Mouse (Mus musculus): ENCODE results near the gene Astn1. TPM values are rescaled to one million over a fixed set of nuclear protein-coding genes. Genes with fewer than 3 reads are reported as not detected.

Astn1 gene
- polyA plus RNA-seq, 1 experiment from 2014 or later = 70.6 TPM

DNA sequence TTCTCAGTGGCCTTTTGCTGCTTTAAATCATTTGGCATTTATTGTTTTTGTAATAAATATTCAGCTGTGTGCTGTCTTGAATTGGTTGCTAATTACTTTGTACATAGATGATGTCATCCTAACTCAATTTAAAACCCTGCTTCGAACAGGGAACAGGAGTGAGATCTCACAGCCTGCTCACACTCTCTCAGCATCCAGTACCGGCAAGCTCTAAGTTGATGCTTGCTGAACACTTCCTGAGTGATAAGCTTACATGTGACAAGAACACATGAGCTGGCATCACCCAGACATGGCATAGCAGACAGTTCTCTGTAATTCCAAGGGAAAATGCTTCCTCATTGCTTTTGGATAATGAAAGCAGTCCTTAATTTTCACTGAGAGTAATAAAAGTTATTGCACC lies 38.8 kb downstream of the Astn1 start:
- peak; percentile 64 for ATAC-seq (ENCODE audit: low read depth)
- Histone ChIP-seq H3K4me1 (ENCODE audit: control insufficient read depth, insufficient read depth, low read length) (no peaks in the 10 kb centered on the region; the same call in 1 of the 2 replicates), H3K27me3 (ENCODE audit: control insufficient read depth, insufficient read depth, low read length) (no peaks in the 10 kb centered on the region), H3K9ac (replicated peaks; ENCODE audit: low read depth, low read length) (no peak overlapping the region), H3K36me3 (ENCODE audit: control insufficient read depth, insufficient read depth, low read length) (no peaks in the 10 kb centered on the region), H3K4me2 (ENCODE audit: low read depth, low read length) (no peak overlapping the region), H3K4me3 (ENCODE audit: low read depth, low read length) (no peak overlapping the region), H3K9me3 (ENCODE audit: control insufficient read depth, low read length) (no peaks in the 10 kb centered on the region), H3K27ac (ENCODE audit: low read depth, low read length) (no peak overlapping the region)
- WGBS = 44% methylated on average over 2 of the region's 2 CpGs

DNA sequence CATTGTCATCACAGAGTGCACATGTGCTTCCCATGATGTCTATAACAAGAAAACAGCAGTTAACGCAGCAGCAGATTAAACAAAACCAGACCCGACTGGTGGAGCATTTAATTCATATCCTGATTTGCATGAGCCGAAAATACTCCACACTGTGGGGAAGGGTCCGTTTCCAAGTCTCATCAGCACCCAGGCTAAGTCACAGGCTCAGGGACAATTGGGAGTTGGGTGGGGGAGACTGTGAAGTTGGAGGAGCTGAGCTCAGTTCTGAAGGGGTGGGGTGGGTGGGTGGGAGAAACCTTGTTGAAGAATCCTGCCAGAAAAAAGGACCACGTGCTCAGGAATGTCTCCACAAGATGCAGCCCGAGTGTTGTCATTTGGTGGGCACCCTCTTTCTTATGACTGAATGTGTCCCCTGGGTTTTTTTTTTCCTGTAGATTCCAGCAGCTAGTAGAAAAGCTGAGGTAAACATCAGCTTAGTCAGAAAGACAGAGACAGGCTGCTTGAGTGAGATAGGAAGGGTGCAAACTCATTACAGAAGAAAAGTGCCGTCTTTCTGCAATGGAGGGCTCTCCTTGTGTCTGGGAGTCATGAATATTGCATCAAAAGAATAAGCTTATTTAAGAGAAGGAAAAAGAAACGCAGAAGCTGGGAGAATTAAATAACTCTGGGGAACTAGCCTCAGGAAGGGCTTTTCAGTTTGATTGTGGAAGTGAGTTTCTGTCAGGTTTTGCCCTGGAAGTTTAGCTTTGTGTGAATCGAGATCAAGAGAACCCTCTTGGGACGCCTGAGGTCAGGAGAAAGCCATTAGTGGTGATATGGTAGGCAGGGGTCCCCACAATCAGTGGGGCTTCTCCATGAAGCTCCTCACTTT lies 44.1 kb downstream of the Astn1 start:
- Histone ChIP-seq H3K4me2 (ENCODE audit: low read depth, low read length) (no peak overlapping the region), H3K9me3 (ENCODE audit: control insufficient read depth, low read length) (no peaks in the 10 kb centered on the region), H3K27ac (ENCODE audit: low read depth, low read length) (no peak overlapping the region), H3K36me3 (ENCODE audit: control insufficient read depth, insufficient read depth, low read length) (no peaks in the 10 kb centered on the region), H3K4me3 (ENCODE audit: low read depth, low read length) (no peak overlapping the region), H3K27me3 (ENCODE audit: control insufficient read depth, insufficient read depth, low read length) (no peaks in the 10 kb centered on the region), H3K9ac (replicated peaks; ENCODE audit: low read depth, low read length) (no peak overlapping the region), H3K4me1 (ENCODE audit: control insufficient read depth, insufficient read depth, low read length) (peaks cover 10% of the 10 kb centered on the region; the same call in 1 of the 2 replicates)
- WGBS = 49% methylated on average over 10 of the region's 10 CpGs
- no peak for ATAC-seq (ENCODE audit: low read depth)

DNA sequence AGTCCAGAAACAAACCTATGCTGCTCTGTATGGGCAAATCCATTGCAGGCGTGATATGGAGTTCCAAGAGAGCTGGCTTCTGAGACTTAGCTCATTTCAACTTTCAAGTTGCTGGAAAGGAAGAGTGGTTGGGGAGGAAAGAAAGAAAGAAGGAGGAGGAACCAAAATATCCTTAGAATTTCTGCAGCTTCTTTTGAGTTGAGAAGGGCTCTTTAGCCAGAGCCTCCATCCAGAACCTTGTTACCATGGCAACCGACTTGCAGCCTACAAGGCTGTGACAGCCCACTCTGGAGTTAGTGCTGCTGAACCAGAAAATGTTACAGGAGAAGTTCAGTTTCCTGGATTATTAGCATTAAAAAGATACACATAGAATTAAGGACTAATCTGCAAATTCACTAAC lies 46.1 kb downstream of the Astn1 start:
- Histone ChIP-seq H3K4me2 (ENCODE audit: low read depth, low read length) (no peak overlapping the region), H3K9me3 (ENCODE audit: control insufficient read depth, low read length) (no peaks in the 10 kb centered on the region), H3K9ac (replicated peaks; ENCODE audit: low read depth, low read length) (no peak overlapping the region), H3K27ac (ENCODE audit: low read depth, low read length) (no peak overlapping the region), H3K4me3 (ENCODE audit: low read depth, low read length) (no peak overlapping the region), H3K4me1 (ENCODE audit: control insufficient read depth, insufficient read depth, low read length) (peaks cover 14% of the 10 kb centered on the region; the same call in 1 of the 2 replicates), H3K27me3 (ENCODE audit: control insufficient read depth, insufficient read depth, low read length) (no peaks in the 10 kb centered on the region), H3K36me3 (ENCODE audit: control insufficient read depth, insufficient read depth, low read length) (no peaks in the 10 kb centered on the region)
- peak; percentile 62; the same call in 1 of the 2 replicates for ATAC-seq (ENCODE audit: low read depth)
- WGBS = 62% methylated on average over 2 of the region's 2 CpGs

DNA sequence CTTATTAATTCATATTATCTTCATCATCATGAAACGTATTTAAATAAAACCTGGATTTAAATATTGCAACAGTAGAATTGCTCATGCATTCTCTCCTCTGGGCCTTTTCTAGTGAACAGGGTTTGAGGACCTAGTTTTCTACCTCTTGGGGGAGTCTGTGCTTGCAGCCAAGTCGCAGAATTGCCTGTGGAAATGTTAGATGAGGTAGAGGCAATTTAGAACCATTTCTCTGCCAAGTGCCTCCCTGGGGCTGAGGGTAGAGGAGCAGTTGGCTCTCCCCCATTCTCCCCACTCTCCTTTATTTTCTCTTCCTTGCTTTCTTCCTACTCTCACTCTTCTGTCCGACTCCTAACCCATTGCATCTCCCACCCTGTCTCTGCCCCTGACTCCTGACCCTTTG lies 49.1 kb downstream of the Astn1 start:
- no peaks in the 10 kb centered on the region for H3K9me3 ChIP-seq (ENCODE audit: control insufficient read depth, low read length)
- no peak overlapping the region for H3K27ac ChIP-seq (ENCODE audit: low read depth, low read length)
- H3K4me1 ChIP-seq (ENCODE audit: control insufficient read depth, insufficient read depth, low read length) = peaks cover 13% of the 10 kb centered on the region; the same call in 1 of the 2 replicates
- WGBS = 64% methylated on average over 3 of the region's 3 CpGs
- no peak overlapping the region for H3K9ac ChIP-seq (replicated peaks; ENCODE audit: low read depth, low read length)
- H3K27me3 ChIP-seq (ENCODE audit: control insufficient read depth, insufficient read depth, low read length) = no peaks in the 10 kb centered on the region
- H3K4me3 ChIP-seq (ENCODE audit: low read depth, low read length) = no peak overlapping the region
- no peak for ATAC-seq (ENCODE audit: low read depth)
- H3K36me3 ChIP-seq (ENCODE audit: control insufficient read depth, insufficient read depth, low read length) = no peaks in the 10 kb centered on the region
- H3K4me2 ChIP-seq (ENCODE audit: low read depth, low read length) = no peak overlapping the region

DNA sequence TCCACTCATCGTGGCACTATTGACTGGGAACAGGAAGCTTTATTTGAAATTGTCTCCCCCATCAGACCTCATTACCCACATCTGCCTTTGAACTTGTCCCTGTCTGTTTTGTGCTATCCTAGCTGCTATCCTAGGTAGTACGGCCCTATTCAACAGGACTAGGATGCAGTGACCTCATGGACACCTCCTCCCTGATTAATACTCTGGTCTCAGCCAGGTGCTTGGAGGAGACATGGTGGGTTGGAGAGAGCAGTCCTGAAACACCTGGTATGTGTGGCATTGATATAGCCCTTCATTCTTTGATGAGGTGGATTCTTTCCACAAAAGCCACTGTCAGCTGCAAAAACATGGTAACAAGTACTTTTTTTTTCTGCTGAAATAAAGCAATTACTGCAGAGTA lies 52.1 kb downstream of the Astn1 start:
- no peak for ATAC-seq (ENCODE audit: low read depth)
- Histone ChIP-seq H3K36me3 (ENCODE audit: control insufficient read depth, insufficient read depth, low read length) (no peaks in the 10 kb centered on the region), H3K4me1 (ENCODE audit: control insufficient read depth, insufficient read depth, low read length) (peaks cover 6% of the 10 kb centered on the region; the same call in 1 of the 2 replicates), H3K4me3 (ENCODE audit: low read depth, low read length) (no peak overlapping the region), H3K27me3 (ENCODE audit: control insufficient read depth, insufficient read depth, low read length) (no peaks in the 10 kb centered on the region), H3K9me3 (ENCODE audit: control insufficient read depth, low read length) (no peaks in the 10 kb centered on the region), H3K4me2 (ENCODE audit: low read depth, low read length) (no peak overlapping the region), H3K27ac (ENCODE audit: low read depth, low read length) (no peak overlapping the region), H3K9ac (replicated peaks; ENCODE audit: low read depth, low read length) (no peak overlapping the region)
- 93% methylated on average over 2 of the region's 2 CpGs for WGBS

DNA sequence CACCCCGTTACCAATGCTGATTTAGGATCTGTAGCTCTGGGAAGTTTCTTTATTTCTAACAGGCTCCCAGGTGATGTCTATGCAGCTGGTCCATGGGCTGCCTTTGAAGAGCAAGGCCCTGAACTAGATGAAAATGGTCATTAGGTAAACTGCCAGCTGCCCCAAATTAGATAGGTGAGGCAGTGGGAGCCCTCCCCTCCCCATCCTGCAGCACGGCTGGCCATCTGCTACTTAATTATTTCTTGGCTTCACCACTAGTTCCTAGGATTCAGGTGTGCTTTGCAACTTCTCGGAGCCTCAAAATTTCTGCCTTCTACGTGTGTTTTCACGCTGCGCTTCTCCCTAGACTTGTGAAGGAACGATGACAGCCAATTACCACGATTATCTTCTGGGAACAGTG lies 59.4 kb downstream of the Astn1 start:
- WGBS = 80% methylated on average over 8 of the region's 8 CpGs
- Histone ChIP-seq H3K4me1 (ENCODE audit: control insufficient read depth, insufficient read depth, low read length) (no peaks in the 10 kb centered on the region), H3K36me3 (ENCODE audit: control insufficient read depth, insufficient read depth, low read length) (no peaks in the 10 kb centered on the region), H3K9ac (replicated peaks; ENCODE audit: low read depth, low read length) (no peak overlapping the region), H3K4me2 (ENCODE audit: low read depth, low read length) (no peak overlapping the region), H3K9me3 (ENCODE audit: control insufficient read depth, low read length) (no peaks in the 10 kb centered on the region), H3K4me3 (ENCODE audit: low read depth, low read length) (no peak overlapping the region), H3K27ac (ENCODE audit: low read depth, low read length) (no peak overlapping the region), H3K27me3 (ENCODE audit: control insufficient read depth, insufficient read depth, low read length) (no peaks in the 10 kb centered on the region)
- no peak for ATAC-seq (ENCODE audit: low read depth)

DNA sequence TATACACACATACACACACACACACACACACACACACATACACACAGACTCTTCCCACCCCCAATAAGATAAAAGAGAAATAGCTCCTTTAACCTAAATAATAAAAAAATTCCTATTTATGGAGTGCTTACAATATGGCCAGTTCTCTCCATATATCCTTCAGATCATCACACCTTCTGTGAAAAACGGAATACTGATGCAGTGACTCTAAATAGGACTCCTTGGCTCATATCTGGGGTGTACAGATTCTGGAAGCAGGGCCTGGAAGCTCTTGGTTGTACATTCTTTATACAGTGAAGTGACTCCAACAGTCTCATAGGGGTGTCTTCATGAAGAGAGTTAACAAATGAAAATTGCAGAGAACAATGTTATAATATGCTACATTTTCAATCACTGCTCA lies 60.7 kb downstream of the Astn1 start:
- Histone ChIP-seq H3K9ac (replicated peaks; ENCODE audit: low read depth, low read length) (no peak overlapping the region), H3K4me2 (ENCODE audit: low read depth, low read length) (no peak overlapping the region), H3K4me1 (ENCODE audit: control insufficient read depth, insufficient read depth, low read length) (no peaks in the 10 kb centered on the region), H3K27ac (ENCODE audit: low read depth, low read length) (no peak overlapping the region), H3K27me3 (ENCODE audit: control insufficient read depth, insufficient read depth, low read length) (no peaks in the 10 kb centered on the region), H3K9me3 (ENCODE audit: control insufficient read depth, low read length) (no peaks in the 10 kb centered on the region), H3K36me3 (ENCODE audit: control insufficient read depth, insufficient read depth, low read length) (no peaks in the 10 kb centered on the region), H3K4me3 (ENCODE audit: low read depth, low read length) (no peak overlapping the region)
- ATAC-seq (ENCODE audit: low read depth) = no peak
- 78% methylated on average over 1 of the region's 1 CpGs for WGBS

DNA sequence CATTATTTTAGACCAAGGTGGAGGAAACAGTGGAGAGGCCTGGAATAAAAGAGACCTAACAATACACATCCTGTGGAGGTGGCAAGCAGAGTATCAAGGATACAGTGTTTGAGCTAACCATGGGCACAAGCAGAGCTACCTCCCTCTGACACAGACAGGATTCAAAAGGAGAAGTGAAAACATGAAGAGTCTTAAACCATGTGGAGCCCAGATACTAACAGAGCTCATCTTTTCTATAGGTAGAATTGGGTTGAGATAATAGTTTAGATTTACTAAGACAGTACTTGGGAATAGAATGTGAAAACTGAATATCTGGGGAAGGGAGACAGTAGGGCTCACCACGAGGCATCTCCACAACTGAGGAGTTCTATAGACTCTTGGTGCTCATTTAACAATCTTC lies 84.0 kb downstream of the Astn1 start:
- Histone ChIP-seq H3K4me3 (ENCODE audit: low read depth, low read length) (no peak overlapping the region), H3K9me3 (ENCODE audit: control insufficient read depth, low read length) (no peaks in the 10 kb centered on the region), H3K27ac (ENCODE audit: low read depth, low read length) (no peak overlapping the region), H3K27me3 (ENCODE audit: control insufficient read depth, insufficient read depth, low read length) (no peaks in the 10 kb centered on the region), H3K9ac (replicated peaks; ENCODE audit: low read depth, low read length) (no peak overlapping the region), H3K36me3 (ENCODE audit: control insufficient read depth, insufficient read depth, low read length) (no peaks in the 10 kb centered on the region), H3K4me2 (ENCODE audit: low read depth, low read length) (no peak overlapping the region), H3K4me1 (ENCODE audit: control insufficient read depth, insufficient read depth, low read length) (peaks cover 3% of the 10 kb centered on the region; the same call in 1 of the 2 replicates)
- WGBS = 88% methylated on average over 1 of the region's 1 CpGs
- ATAC-seq (ENCODE audit: low read depth) = no peak

DNA sequence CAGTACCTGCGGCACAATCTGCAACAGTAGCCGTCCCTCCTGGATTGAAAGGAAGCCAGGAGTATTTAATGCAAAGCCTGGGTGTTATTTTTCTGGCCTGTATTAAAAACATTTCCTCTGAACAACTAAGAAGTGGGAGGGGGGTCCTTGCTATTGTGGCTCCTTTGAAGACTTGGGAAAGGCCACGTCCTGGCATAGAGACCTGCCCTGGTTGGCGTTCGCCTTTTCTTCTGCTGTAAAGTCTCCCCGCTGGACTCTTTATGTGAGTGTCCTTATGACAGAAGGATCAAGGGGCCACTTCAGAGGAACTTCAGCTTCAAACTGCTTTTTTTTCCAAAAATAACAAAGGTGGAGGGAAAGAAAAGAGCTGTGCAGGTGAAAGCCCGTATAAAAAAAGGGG lies 85.9 kb downstream of the Astn1 start:
- H3K4me1 ChIP-seq (ENCODE audit: control insufficient read depth, insufficient read depth, low read length) = peaks cover 3% of the 10 kb centered on the region; the same call in 1 of the 2 replicates
- no peaks in the 10 kb centered on the region for H3K36me3 ChIP-seq (ENCODE audit: control insufficient read depth, insufficient read depth, low read length)
- 0 out of 2 replicates have a peak overlapping the region, but pooled peaks have one; percentile 29 for H3K27ac ChIP-seq (ENCODE audit: low read depth, low read length)
- no peak overlapping the region for H3K4me3 ChIP-seq (ENCODE audit: low read depth, low read length)
- H3K27me3 ChIP-seq (ENCODE audit: control insufficient read depth, insufficient read depth, low read length) = no peaks in the 10 kb centered on the region
- ATAC-seq (ENCODE audit: low read depth) = no peak
- H3K4me2 ChIP-seq (ENCODE audit: low read depth, low read length) = no peak overlapping the region
- no peak overlapping the region for H3K9ac ChIP-seq (replicated peaks; ENCODE audit: low read depth, low read length)
- WGBS = 80% methylated on average over 7 of the region's 7 CpGs
- no peaks in the 10 kb centered on the region for H3K9me3 ChIP-seq (ENCODE audit: control insufficient read depth, low read length)

Measured in neural tube, embryonic 14.5 days (tissue).